Mouse (Mus musculus) neural tube, embryonic 15.5 days (tissue): ENCODE measurements at regions not wholly inside any gene's neighbourhood (a gene's known extent, or its start where the extent isn't known, plus 50 kb on each side); places are given as distances from the start of the nearest gene placed in this dataset.

Experiments used
- ATAC-seq: fragments of 200-750 bp; cut with Nextera tagmentation; 2 replicates; pipeline ENCODE4 v1.8.0; 2017; ENCODE audit warnings: mild to moderate bottlenecking, moderate TSS enrichment, moderate library complexity; ENCODE audit not compliant: low FRiP score
- H3K27ac ChIP-seq: fragments of 300-500 bp; sonication (generic); replicated peaks from 2 replicates; pipeline ENCODE4 v1.5.1; 2015; ENCODE audit warnings: mild to moderate bottlenecking, inconsistent platforms
- H3K27me3 ChIP-seq: fragments of 300-500 bp; sonication (generic); replicated peaks from 2 replicates; pipeline ENCODE4 v1.6.1; 2015; ENCODE audit warnings: inconsistent platforms
- H3K36me3 ChIP-seq: fragments of 300-500 bp; sonication (generic); 2 replicates; pipeline ENCODE4 v1.6.1; 2015; ENCODE audit warnings: inconsistent platforms
- H3K4me1 ChIP-seq: fragments of 300-500 bp; sonication (generic); 2 replicates; pipeline ENCODE4 v1.6.1; 2015; ENCODE audit warnings: inconsistent platforms
- H3K4me2 ChIP-seq: fragments of 300-500 bp; sonication (generic); 2 replicates; pipeline ENCODE4 v1.6.1; 2015; ENCODE audit warnings: inconsistent platforms, mild to moderate bottlenecking, moderate library complexity
- H3K4me3 ChIP-seq: fragments of 300-500 bp; sonication (generic); replicated peaks from 2 replicates; pipeline ENCODE4 v1.5.1; 2015; ENCODE audit warnings: mild to moderate bottlenecking, inconsistent platforms
- H3K9ac ChIP-seq: fragments of 300-500 bp; sonication (generic); replicated peaks from 2 replicates; pipeline ENCODE4 v1.6.1; 2015; ENCODE audit warnings: mild to moderate bottlenecking, inconsistent platforms
- H3K9me3 ChIP-seq: fragments of 300-500 bp; sonication (generic); replicated peaks from 2 replicates; pipeline ENCODE4 v1.6.1; 2016; ENCODE audit warnings: inconsistent platforms
- WGBS: fragments of 180-500 bp; shearing (Covaris S2); methylation state at CpG from one replicate; pipeline ENCODE4 v1.1.7; 2015; ENCODE audit warnings: mixed read lengths; 5-methylcytosine and 5-hydroxymethylcytosine counted together

- WGBS: 16% methylated on average over 8 of the region's 8 CpGs
Observed at GRCm38 (mm10) chr9:41302809-41303493, 141.5 kb upstream of the Ubash3b start.

GRCm38 (mm10) chr9:41286145-41286468, 124.6 kb upstream of the Ubash3b start:
- Histone ChIP-seq H3K36me3 (no peaks in the 10 kb centered on the region), H3K27ac (peak overlapping the region; percentile 39; the same call in 1 of the 2 replicates), H3K9me3 (no peaks in the 10 kb centered on the region), H3K4me3 (no peak overlapping the region), H3K9ac (no peak overlapping the region), H3K27me3 (no peaks in the 10 kb centered on the region), H3K4me1 (peaks cover 9% of the 10 kb centered on the region), H3K4me2 (no peak overlapping the region)
- WGBS: 47% methylated on average over 4 of the region's 4 CpGs
- ATAC-seq: peak; percentile 38; the same call in 1 of the 2 replicates

More at GRCm38 (mm10) chr9:41302809-41303493, 141.5 kb upstream of the Ubash3b start:
- H3K27ac ChIP-seq: peak overlapping the region; percentile 73
- H3K9ac ChIP-seq: no peak overlapping the region
- H3K27me3 ChIP-seq: no peaks in the 10 kb centered on the region
- peaks cover 23% of the 10 kb centered on the region for H3K4me1 ChIP-seq
- peak overlapping the region; percentile 40 for H3K4me2 ChIP-seq
- no peak overlapping the region for H3K4me3 ChIP-seq
- no peaks in the 10 kb centered on the region for H3K9me3 ChIP-seq
- ATAC-seq: peak; percentile 88
- no peaks in the 10 kb centered on the region for H3K36me3 ChIP-seq

- Histone ChIP-seq H3K4me3 (no peak overlapping the region), H3K27ac (peak overlapping the region; percentile 39), H3K4me1 (peaks cover 9% of the 10 kb centered on the region), H3K4me2 (no peak overlapping the region), H3K9me3 (no peaks in the 10 kb centered on the region), H3K36me3 (no peaks in the 10 kb centered on the region), H3K9ac (no peak overlapping the region), H3K27me3 (no peaks in the 10 kb centered on the region)
- ATAC-seq: peak; percentile 84
- WGBS: 30% methylated on average over 8 of the region's 8 CpGs
Observed at GRCm38 (mm10) chr9:41285266-41286144, 124.0 kb upstream of the Ubash3b start.

GRCm38 (mm10) chr9:41277726-41278125, 116.2 kb upstream of the Ubash3b start:
- Histone ChIP-seq H3K9ac (no peak overlapping the region), H3K4me1 (peaks cover 18% of the 10 kb centered on the region), H3K36me3 (no peaks in the 10 kb centered on the region), H3K27me3 (no peaks in the 10 kb centered on the region), H3K9me3 (no peaks in the 10 kb centered on the region), H3K4me2 (no peak overlapping the region), H3K27ac (no peak overlapping the region), H3K4me3 (no peak overlapping the region)
- ATAC-seq: no peak
- WGBS: 86% methylated on average over 2 of the region's 2 CpGs

- Histone ChIP-seq H3K9ac (peak overlapping the region; percentile 57), H3K4me2 (peak overlapping the region; percentile 65), H3K27ac (peak overlapping the region; percentile 90), H3K36me3 (no peaks in the 10 kb centered on the region), H3K27me3 (no peaks in the 10 kb centered on the region), H3K4me3 (peak overlapping the region; percentile 37), H3K9me3 (no peaks in the 10 kb centered on the region), H3K4me1 (peaks cover 22% of the 10 kb centered on the region)
- ATAC-seq: peak; percentile 82
- WGBS: 2% methylated on average over 13 of the region's 13 CpGs
Observed at GRCm38 (mm10) chr9:41273839-41274271, 112.4 kb upstream of the Ubash3b start.

DNA sequence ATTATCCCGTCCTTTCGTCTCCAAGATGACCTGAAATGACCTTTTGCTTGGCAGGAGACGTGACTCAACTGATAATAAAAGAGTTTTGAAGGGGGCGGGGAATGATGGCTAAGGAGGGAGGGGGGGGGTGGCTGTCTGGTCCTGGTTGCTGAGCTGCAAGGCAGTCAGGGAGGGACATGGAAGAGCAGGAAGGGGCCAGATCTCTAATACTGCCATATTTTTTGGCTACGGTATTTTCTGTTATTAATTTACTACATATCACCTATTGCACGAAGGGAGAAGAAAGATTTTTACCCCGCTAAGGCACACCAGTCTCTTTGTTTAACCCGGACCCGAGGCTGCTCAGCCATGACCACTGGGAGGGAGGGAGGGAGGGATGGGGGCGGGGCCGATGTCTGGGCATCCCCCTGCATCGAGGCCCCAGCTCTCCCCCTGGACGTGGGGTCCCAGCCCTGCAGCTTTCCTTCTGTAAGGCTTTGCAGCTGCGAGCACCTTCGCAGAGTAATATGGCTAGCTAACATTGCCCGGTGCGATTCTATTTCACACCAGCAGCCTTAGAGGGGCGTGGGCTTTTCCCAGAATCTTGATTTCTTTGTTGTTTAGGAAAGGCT, 111.8 kb upstream of the Ubash3b start:
- ATAC-seq: peak; percentile 97
- under 1% methylated on average over 18 of the region's 18 CpGs for WGBS
- Histone ChIP-seq H3K9me3 (no peaks in the 10 kb centered on the region), H3K27me3 (no peaks in the 10 kb centered on the region), H3K9ac (peak overlapping the region; percentile 57), H3K4me3 (peak overlapping the region; percentile 37), H3K36me3 (no peaks in the 10 kb centered on the region), H3K4me2 (peak overlapping the region; percentile 65), H3K27ac (peak overlapping the region; percentile 90), H3K4me1 (peaks cover 22% of the 10 kb centered on the region)

DNA sequence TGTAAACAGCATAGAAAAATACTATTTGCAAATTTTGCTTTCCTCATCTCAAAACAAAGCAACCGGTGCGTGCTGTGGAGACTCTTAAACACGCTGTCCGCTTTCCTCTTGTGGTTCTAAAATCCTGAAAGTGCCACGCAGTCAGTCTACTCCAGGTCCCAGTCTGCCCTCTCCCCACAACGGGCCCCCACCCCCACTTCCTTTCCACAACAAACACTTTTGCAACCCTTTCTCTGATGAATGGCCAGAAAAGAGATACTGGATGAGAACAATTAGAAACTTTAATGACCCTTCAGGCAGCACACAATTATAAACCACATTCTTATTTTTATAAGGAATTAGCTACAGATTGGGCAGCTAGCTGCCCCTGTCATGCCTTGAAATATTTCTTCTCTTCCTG, 111.1 kb upstream of the Ubash3b start:
- H3K36me3 ChIP-seq: no peaks in the 10 kb centered on the region
- no peaks in the 10 kb centered on the region for H3K9me3 ChIP-seq
- peak overlapping the region; percentile 37 for H3K4me3 ChIP-seq
- H3K4me1 ChIP-seq: peaks cover 22% of the 10 kb centered on the region
- peak overlapping the region; percentile 90 for H3K27ac ChIP-seq
- ATAC-seq: no peak
- H3K9ac ChIP-seq: no peak overlapping the region
- 3% methylated on average over 6 of the region's 6 CpGs for WGBS
- H3K27me3 ChIP-seq: no peaks in the 10 kb centered on the region
- peak overlapping the region; percentile 65 for H3K4me2 ChIP-seq

DNA sequence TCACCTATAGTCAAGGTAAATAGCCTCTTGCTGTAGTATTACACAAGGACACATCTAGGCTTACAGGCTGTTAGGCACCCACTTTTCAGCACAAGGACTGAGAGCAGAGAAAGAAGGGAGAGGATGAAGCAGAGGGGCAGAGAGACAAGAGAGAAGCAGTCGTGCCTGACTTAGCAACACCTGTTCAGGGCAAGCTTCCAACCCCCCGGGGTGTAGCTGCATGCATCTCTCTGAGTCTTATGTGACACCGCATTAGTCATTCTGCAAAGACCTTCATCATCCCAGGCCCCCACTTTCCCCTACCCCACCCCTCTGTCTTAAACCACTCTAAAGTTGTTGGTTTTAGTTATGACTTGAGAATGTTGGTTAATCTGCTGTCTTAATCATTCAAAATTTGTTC, 106.6 kb upstream of the Ubash3b start:
- H3K4me1 ChIP-seq: peaks cover 16% of the 10 kb centered on the region
- H3K9me3 ChIP-seq: no peaks in the 10 kb centered on the region
- H3K4me2 ChIP-seq: no peak overlapping the region
- H3K27ac ChIP-seq: no peak overlapping the region
- WGBS: 29% methylated on average over 3 of the region's 3 CpGs
- ATAC-seq: no peak
- H3K4me3 ChIP-seq: no peak overlapping the region
- H3K27me3 ChIP-seq: no peaks in the 10 kb centered on the region
- no peak overlapping the region for H3K9ac ChIP-seq
- no peaks in the 10 kb centered on the region for H3K36me3 ChIP-seq

- Histone ChIP-seq H3K4me1 (peaks cover 8% of the 10 kb centered on the region; the same call in 1 of the 2 replicates), H3K27me3 (no peaks in the 10 kb centered on the region), H3K9me3 (no peaks in the 10 kb centered on the region), H3K4me2 (no peak overlapping the region), H3K36me3 (no peaks in the 10 kb centered on the region), H3K27ac (0 out of 2 replicates have a peak overlapping the region, but pooled peaks have one; percentile 28), H3K9ac (no peak overlapping the region), H3K4me3 (no peak overlapping the region)
- no peak for ATAC-seq
- WGBS: 41% methylated on average over 6 of the region's 6 CpGs
Observed at GRCm38 (mm10) chr9:41264485-41264884, 103.0 kb upstream of the Ubash3b start.

DNA sequence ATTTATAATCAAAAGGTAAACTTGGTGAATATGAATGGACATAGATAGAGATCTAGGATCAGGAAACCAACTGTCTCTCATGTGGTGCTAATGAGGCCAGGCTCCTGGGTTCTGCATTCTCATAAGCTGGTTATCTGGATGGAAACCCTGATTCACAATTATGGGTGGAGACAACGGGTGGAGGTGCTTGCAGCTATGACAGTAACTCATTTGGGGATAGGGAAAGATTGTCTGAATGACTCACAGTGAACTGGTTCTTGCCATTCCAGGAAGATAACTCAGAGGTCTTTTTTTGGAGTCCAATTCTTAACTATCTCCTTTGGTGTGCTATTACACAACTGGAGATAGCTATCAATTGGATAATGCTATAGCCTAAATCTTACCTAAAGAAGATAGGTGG, 95.7 kb upstream of the Ubash3b start:
- Histone ChIP-seq H3K36me3 (no peaks in the 10 kb centered on the region), H3K9me3 (no peaks in the 10 kb centered on the region), H3K27ac (no peak overlapping the region), H3K4me3 (no peak overlapping the region), H3K9ac (no peak overlapping the region), H3K4me1 (no peaks in the 10 kb centered on the region), H3K4me2 (no peak overlapping the region), H3K27me3 (no peaks in the 10 kb centered on the region)
- 84% methylated on average over 1 of the region's 1 CpGs for WGBS
- ATAC-seq: no peak

- Histone ChIP-seq H3K9ac (no peak overlapping the region), H3K27ac (no peak overlapping the region), H3K27me3 (no peaks in the 10 kb centered on the region), H3K4me1 (no peaks in the 10 kb centered on the region), H3K4me3 (no peak overlapping the region), H3K36me3 (no peaks in the 10 kb centered on the region), H3K4me2 (no peak overlapping the region), H3K9me3 (no peaks in the 10 kb centered on the region)
- 88% methylated on average over 7 of the region's 7 CpGs for WGBS
- ATAC-seq: no peak
Observed at GRCm38 (mm10) chr9:41242372-41242771, 80.9 kb upstream of the Ubash3b start.
